Mouse (Mus musculus): ENCODE measurements around the gene Arl6ip4. TPM values are rescaled to one million over a fixed set of nuclear protein-coding genes. Genes with fewer than 3 reads are reported as not detected.
A peak's percentile ranks its signal among the peaks of the same experiment; 100 is the strongest.

The Arl6ip4 gene
- 36.0 and 41.9 TPM in 2 replicates for total RNA-seq (2014; rRNA removed)
- 95.6 and 98.3 TPM in 2 replicates for polyA plus RNA-seq (2015; fragmentation: Nextera tagmentation; extraction: Ambion mirVana)

DNA sequence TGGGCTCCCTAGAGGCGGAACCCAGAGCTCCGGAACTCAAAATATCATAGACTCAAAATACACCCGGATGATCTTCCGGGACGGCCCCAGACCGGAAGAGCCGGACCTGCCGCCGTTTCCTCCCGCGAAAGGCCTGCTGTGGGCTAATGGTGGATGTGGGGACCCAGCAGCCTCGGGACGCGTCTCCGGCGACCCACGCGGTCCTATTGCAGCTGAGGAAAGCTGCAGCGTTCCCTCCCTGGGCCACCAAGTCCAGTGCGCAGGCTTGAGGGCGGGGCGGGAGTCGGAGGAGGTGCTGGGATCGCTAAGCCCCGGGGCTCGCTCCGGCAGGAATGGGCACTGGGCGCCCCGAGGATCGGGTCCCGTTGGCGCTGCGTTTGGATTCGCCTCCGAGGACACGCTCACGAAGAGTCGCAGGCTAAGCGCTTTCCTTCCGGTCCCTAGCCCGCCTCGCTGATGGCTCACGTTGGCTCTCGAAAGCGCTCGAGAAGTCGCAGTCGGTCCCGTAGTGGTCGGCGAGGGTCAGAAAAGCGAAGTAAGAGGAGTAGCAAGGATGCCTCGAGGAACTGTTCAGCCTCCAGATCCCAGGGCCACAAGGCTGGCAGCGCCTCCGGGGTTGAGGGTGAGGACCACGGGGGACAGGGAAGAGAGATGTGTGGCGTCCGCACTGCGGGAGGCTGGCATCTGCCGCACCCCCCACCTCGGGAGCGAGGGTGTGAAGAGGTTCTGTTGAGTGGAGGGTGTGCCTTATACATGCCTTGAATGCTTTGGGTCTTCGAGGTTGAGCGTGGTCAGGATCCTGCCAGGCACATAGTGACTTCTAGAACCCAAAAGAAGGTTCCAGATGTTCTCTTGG lies at the start of gene Arl6ip4:
Arl6ip4 (plus strand) TSS at position 100 of the 856 bp plus-strand sequence.
- Histone ChIP-seq H3K9ac (peak within 1 kb of the TSS; percentile 92), H3K4me3 (ENCODE audit: low read depth, low read length) (peak within 1 kb of the TSS; percentile 85), H3K4me2 (ENCODE audit: low read depth) (peak within 1 kb of the TSS; percentile 82), H3K4me1 (ENCODE audit: insufficient read depth) (peaks cover 14% of the 10 kb centered on the region; the same call in 1 of the 2 replicates), H3K27me3 (ENCODE audit: insufficient read depth, low read length) (no peaks in the 10 kb centered on the region), H3K9me3 (ENCODE audit: low read length) (no peaks in the 10 kb centered on the region), H3K27ac (ENCODE audit: low read depth, low read length) (peak within 1 kb of the TSS; percentile 86), H3K36me3 (ENCODE audit: insufficient read depth) (peaks cover 34% of the 10 kb centered on the region)
- WGBS, result 1% methylated on average over 63 of the region's 64 CpGs
- peak; percentile 15 for ATAC-seq
- peak; percentile 90 for DNase-seq
- TF ChIP-seq CTCF (IDR thresholded peaks at IDR 0.05; ENCODE audit: low read depth), result no peak

DNA sequence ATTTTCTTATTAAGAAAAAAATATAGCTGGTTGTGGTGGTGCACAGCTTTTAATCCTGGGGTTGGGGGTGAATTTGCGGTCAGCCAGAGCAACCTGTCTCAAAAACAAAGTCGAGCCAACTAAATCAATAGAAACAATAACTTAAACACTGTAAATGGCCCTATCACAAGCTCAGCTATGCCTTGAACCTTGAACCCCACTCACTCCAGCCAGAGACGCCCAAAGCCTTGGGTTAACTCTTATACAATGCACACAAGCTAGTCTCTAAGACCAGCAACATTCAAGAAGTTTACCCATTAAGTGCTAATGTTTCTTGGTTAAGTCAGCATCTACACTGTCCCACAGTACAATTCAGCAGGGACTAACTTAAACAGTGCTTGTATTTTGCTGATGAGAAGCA lies 46.2 kb upstream of the Arl6ip4 start:
- no peak overlapping the region for H3K4me3 ChIP-seq (ENCODE audit: low read depth, low read length)

DNA sequence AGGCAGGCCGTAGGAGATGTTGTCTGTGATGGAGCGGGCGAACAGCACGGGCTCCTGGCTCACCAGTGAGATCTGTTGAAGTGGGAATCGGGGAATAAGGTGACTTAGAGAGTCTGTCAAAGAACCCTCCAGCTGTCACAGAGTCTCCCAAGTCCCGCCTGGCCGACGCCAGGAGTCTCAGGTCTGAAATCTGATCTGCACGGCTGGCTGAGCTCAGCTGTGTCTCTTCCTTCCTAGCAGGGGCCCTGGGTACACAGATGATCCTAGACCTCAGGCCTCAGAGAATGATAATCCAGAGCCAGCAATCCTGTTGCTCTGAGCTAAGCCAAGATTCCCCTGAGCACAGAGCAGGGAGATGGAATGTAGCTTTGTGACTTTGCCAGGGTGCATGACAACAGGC lies 42.2 kb upstream of the Arl6ip4 start:
- TF ChIP-seq CTCF (IDR thresholded peaks at IDR 0.05; ENCODE audit: low read depth), result no peak
- no peaks in the 10 kb centered on the region for H3K9me3 ChIP-seq (ENCODE audit: low read length)
- no peak overlapping the region for H3K4me3 ChIP-seq (ENCODE audit: low read depth, low read length)
- no peak overlapping the region for H3K9ac ChIP-seq
- 54% methylated on average over 9 of the region's 9 CpGs for WGBS
- DNase-seq (no peak), ATAC-seq (no peak)
- H3K27ac ChIP-seq (ENCODE audit: low read depth, low read length), result no peak overlapping the region
- H3K36me3 ChIP-seq (ENCODE audit: insufficient read depth), result no peaks in the 10 kb centered on the region; the same call in 1 of the 2 replicates
- H3K27me3 ChIP-seq (ENCODE audit: insufficient read depth, low read length), result no peaks in the 10 kb centered on the region
- H3K4me1 ChIP-seq (ENCODE audit: insufficient read depth), result 0 out of 2 replicates have a peak, but pooled peaks cover under 1% of the 10 kb centered on the region
- no peak overlapping the region for H3K4me2 ChIP-seq (ENCODE audit: low read depth)

More for the DNA sequence above, 46.2 kb upstream of the Arl6ip4 start:
- H3K9ac ChIP-seq, result no peak overlapping the region
- DNase-seq (no peak), ATAC-seq (no peak)
- 0 out of 2 replicates have a peak, but pooled peaks cover 5% of the 10 kb centered on the region for H3K36me3 ChIP-seq (ENCODE audit: insufficient read depth)
- no peak overlapping the region for H3K4me2 ChIP-seq (ENCODE audit: low read depth)
- no peaks in the 10 kb centered on the region for H3K4me1 ChIP-seq (ENCODE audit: insufficient read depth)
- no peaks in the 10 kb centered on the region for H3K9me3 ChIP-seq (ENCODE audit: low read length)
- no peaks in the 10 kb centered on the region for H3K27me3 ChIP-seq (ENCODE audit: insufficient read depth, low read length)
- 81% methylated on average over 3 of the region's 3 CpGs for WGBS
- no peak overlapping the region for H3K27ac ChIP-seq (ENCODE audit: low read depth, low read length)
- TF ChIP-seq CTCF (IDR thresholded peaks at IDR 0.05; ENCODE audit: low read depth), result no peak

DNA sequence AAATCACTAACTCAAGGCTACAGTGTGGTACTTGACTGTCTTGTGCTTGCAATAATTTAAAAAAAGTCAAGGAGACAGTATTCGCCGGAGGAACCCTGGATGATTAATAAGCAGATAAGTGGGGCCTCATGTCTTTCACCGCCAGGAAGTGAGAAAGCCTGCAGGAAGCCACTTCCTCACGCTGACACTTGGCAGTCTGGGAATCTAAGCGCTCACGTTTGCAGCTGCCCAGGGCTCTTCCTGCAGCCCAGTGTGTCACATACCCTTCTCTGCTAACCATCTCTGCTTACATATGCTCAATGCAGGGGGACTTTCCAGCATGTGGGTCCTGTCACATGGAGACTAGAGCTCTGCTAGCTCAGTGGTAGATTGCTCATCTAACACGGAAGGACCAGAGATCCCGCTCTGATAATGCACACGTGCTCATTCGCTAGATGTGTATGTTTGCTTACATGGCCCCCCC lies 41.0 kb upstream of the Arl6ip4 start:
- ATAC-seq (no peak), DNase-seq (no peak)
- Histone ChIP-seq H3K4me3 (ENCODE audit: low read depth, low read length) (no peak overlapping the region), H3K27ac (ENCODE audit: low read depth, low read length) (no peak overlapping the region), H3K4me1 (ENCODE audit: insufficient read depth) (peaks cover 9% of the 10 kb centered on the region; the same call in 1 of the 2 replicates), H3K4me2 (ENCODE audit: low read depth) (no peak overlapping the region), H3K36me3 (ENCODE audit: insufficient read depth) (no peaks in the 10 kb centered on the region; the same call in 1 of the 2 replicates), H3K27me3 (ENCODE audit: insufficient read depth, low read length) (no peaks in the 10 kb centered on the region), H3K9me3 (ENCODE audit: low read length) (no peaks in the 10 kb centered on the region), H3K9ac (no peak overlapping the region)
- WGBS, result 72% methylated on average over 10 of the region's 10 CpGs
- no peak for TF ChIP-seq CTCF (IDR thresholded peaks at IDR 0.05; ENCODE audit: low read depth)

DNA sequence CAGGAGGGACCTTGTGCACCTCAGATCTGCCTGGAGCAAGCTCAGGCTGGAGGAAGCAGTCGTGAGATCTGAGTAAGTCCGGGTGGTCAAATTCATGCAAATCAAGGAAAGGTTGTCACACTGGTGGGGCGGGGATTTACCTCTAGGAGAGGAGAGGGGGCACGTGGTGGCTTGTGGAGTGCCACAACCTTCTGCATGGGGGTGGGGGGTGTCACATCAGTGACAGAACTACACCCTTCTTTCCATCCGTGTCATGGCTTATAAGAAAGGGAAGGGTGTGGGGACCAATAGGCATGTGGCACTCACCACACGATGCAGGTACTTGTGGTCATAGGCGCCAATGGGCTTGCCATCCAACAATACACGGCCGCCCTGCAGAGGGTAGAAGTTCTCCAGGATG lies 40.2 kb upstream of the Arl6ip4 start:
- Histone ChIP-seq H3K9ac (no peak overlapping the region), H3K4me1 (ENCODE audit: insufficient read depth) (peaks cover 9% of the 10 kb centered on the region; the same call in 1 of the 2 replicates), H3K27me3 (ENCODE audit: insufficient read depth, low read length) (no peaks in the 10 kb centered on the region), H3K27ac (ENCODE audit: low read depth, low read length) (no peak overlapping the region), H3K4me2 (ENCODE audit: low read depth) (no peak overlapping the region), H3K4me3 (ENCODE audit: low read depth, low read length) (no peak overlapping the region), H3K9me3 (ENCODE audit: low read length) (no peaks in the 10 kb centered on the region), H3K36me3 (ENCODE audit: insufficient read depth) (no peaks in the 10 kb centered on the region; the same call in 1 of the 2 replicates)
- 83% methylated on average over 9 of the region's 9 CpGs for WGBS
- DNase-seq (no peak), ATAC-seq (no peak)
- no peak for TF ChIP-seq CTCF (IDR thresholded peaks at IDR 0.05; ENCODE audit: low read depth)

GRCm38 (mm10) chr5:124076559-124076958 lies 39.3 kb upstream of the Arl6ip4 start:
- H3K4me1 ChIP-seq (ENCODE audit: insufficient read depth), result peaks cover 9% of the 10 kb centered on the region; the same call in 1 of the 2 replicates
- H3K4me2 ChIP-seq (ENCODE audit: low read depth), result no peak overlapping the region
- no peak overlapping the region for H3K4me3 ChIP-seq (ENCODE audit: low read depth, low read length)
- no peaks in the 10 kb centered on the region; the same call in 1 of the 2 replicates for H3K36me3 ChIP-seq (ENCODE audit: insufficient read depth)
- DNase-seq (no peak), ATAC-seq (no peak)
- 63% methylated on average over 9 of the region's 9 CpGs for WGBS
- no peak for TF ChIP-seq CTCF (IDR thresholded peaks at IDR 0.05; ENCODE audit: low read depth)
- no peaks in the 10 kb centered on the region for H3K9me3 ChIP-seq (ENCODE audit: low read length)
- no peak overlapping the region for H3K9ac ChIP-seq
- no peaks in the 10 kb centered on the region for H3K27me3 ChIP-seq (ENCODE audit: insufficient read depth, low read length)
- no peak overlapping the region for H3K27ac ChIP-seq (ENCODE audit: low read depth, low read length)

- H3K4me3 ChIP-seq (ENCODE audit: low read depth, low read length), result no peak overlapping the region
- no peak overlapping the region for H3K27ac ChIP-seq (ENCODE audit: low read depth, low read length)
- H3K4me1 ChIP-seq (ENCODE audit: insufficient read depth), result peaks cover 9% of the 10 kb centered on the region; the same call in 1 of the 2 replicates
- H3K9ac ChIP-seq, result no peak overlapping the region
- TF ChIP-seq CTCF (IDR thresholded peaks at IDR 0.05; ENCODE audit: low read depth), result no peak
- H3K9me3 ChIP-seq (ENCODE audit: low read length), result no peaks in the 10 kb centered on the region
- 81% methylated on average over 13 of the region's 13 CpGs for WGBS
- ATAC-seq (no peak), DNase-seq (no peak)
- H3K27me3 ChIP-seq (ENCODE audit: insufficient read depth, low read length), result no peaks in the 10 kb centered on the region
- no peaks in the 10 kb centered on the region; the same call in 1 of the 2 replicates for H3K36me3 ChIP-seq (ENCODE audit: insufficient read depth)
- 0 out of 2 replicates have a peak overlapping the region, but pooled peaks have one; percentile 6 for H3K4me2 ChIP-seq (ENCODE audit: low read depth)
Observed at GRCm38 (mm10) chr5:124077241-124077640, 38.6 kb upstream of the Arl6ip4 start.
